Mouse (Mus musculus) liver, embryonic 13.5 days (tissue): ENCODE data around the gene Zfyve1. TPM values are rescaled to one million over a fixed set of nuclear protein-coding genes. Genes with fewer than 3 reads are reported as not detected.

Experiments
- polyA plus RNA-seq: library from polyadenylated mRNA; unstranded; fragments of >200 nt; fragmentation: Nextera tagmentation; extraction: Ambion mirVana; gene quantifications from 2 replicates; pipeline ENCODE4 v1.2.1, GENCODE M21; 2015

The Zfyve1 gene
- polyA plus RNA-seq, 1 experiment from 2014 or later: 5.0 TPM

Other genes starting within 250 kb of the Zfyve1 start
- gene Dpf3, start 109.5 kb downstream of the Zfyve1 start, polyA plus RNA-seq: 6.6 and 7.0 TPM in 2 replicates
- gene Dcaf4, start 76.8 kb downstream of the Zfyve1 start, polyA plus RNA-seq: 14.7 and 16.0 TPM in 2 replicates
- 121 and 133 TPM in 2 replicates for gene Rbm25, start 34.0 kb upstream of the Zfyve1 start, polyA plus RNA-seq
- gene Psen1, start 90.9 kb upstream of the Zfyve1 start, polyA plus RNA-seq: 23.1 and 28.9 TPM in 2 replicates
- 0.60 and 0.67 TPM in 2 replicates for gene Papln, start 166.4 kb upstream of the Zfyve1 start, polyA plus RNA-seq